Mouse (Mus musculus) testis, adult 2 months (tissue): ENCODE data around the gene Gng7. TPM values are rescaled to one million over a fixed set of nuclear protein-coding genes. Genes with fewer than 3 reads are reported as not detected.
"Not testable (repeated sequence)": the region's sequence is repeated elsewhere in the genome, so short reads cannot be mapped to it uniquely, and the experiment has no call there.

Source experiments
- H3K27ac ChIP-seq: fragments of 200-500 bp; 2 replicates; pipeline ENCODE4 v1.5.1; 2012; ENCODE audit warnings: low read depth, low read length; ENCODE audit not compliant: control insufficient read depth, insufficient read depth
- H3K27me3 ChIP-seq: fragments of 200-500 bp; 2 replicates; pipeline ENCODE4 v1.6.1; 2012; ENCODE audit warnings: mild to moderate bottlenecking, low read length, moderate library complexity; ENCODE audit not compliant: control insufficient read depth, insufficient read depth
- H3K36me3 ChIP-seq: fragments of 200-500 bp; 2 replicates; pipeline ENCODE4 v1.6.1; 2012; ENCODE audit warnings: mild to moderate bottlenecking, low read length; ENCODE audit not compliant: control insufficient read depth, insufficient read depth
- H3K4me1 ChIP-seq: fragments of 200-500 bp; 2 replicates; pipeline ENCODE4 v1.6.1; 2012; ENCODE audit warnings: low read length; ENCODE audit not compliant: control insufficient read depth, insufficient read depth
- H3K4me3 ChIP-seq: fragments of 200-500 bp; 2 replicates; pipeline ENCODE4 v1.5.1; 2012; ENCODE audit warnings: low read depth, mild to moderate bottlenecking, low read length, moderate library complexity, mixed read lengths; ENCODE audit not compliant: control insufficient read depth
- CTCF ChIP-seq: fragments of 200-500 bp; IDR thresholded peaks from 2 replicates; pipeline ENCODE4 v1.5.1; 2012; ENCODE audit warnings: low read depth, mild to moderate bottlenecking, inconsistent platforms, low read length, moderate library complexity; ENCODE audit not compliant: control insufficient read depth, insufficient read depth, insufficient replicate concordance
- POLR2A ChIP-seq: fragments of 200-500 bp; IDR thresholded peaks from 2 replicates; pipeline ENCODE4 v1.6.1; 2012; ENCODE audit warnings: low read depth, mild to moderate bottlenecking, inconsistent platforms, low read length, moderate library complexity; ENCODE audit not compliant: control insufficient read depth
- polyA plus RNA-seq: library from polyadenylated mRNA; depleted of rRNA; stranded (reverse); fragments of >200 nt; gene quantifications from 2 replicates; pipeline ENCODE4 v1.2.3, GENCODE M21; 2012; rRNA removed

The Gng7 gene
- polyA plus RNA-seq = 1.0 and 1.6 TPM in 2 replicates

- Histone ChIP-seq H3K4me1 (peaks cover 17% of the 10 kb centered on the region), H3K27me3 (no peaks in the 10 kb centered on the region), H3K36me3 (no peaks in the 10 kb centered on the region), H3K27ac (no peak within 1 kb of the TSS), H3K4me3 (peak within 1 kb of the TSS; percentile 17)
- no peak for TF ChIP-seq CTCF
- no peak; the same call in 1 of the 2 replicates for TF ChIP-seq POLR2A
Measured at GRCm38 (mm10) chr10:81014393-81015384, at the start of gene Gng7. Gene Gng7, minus strand, starts transcription at chr10:81014945.

GRCm38 (mm10) chr10:81064519-81064918, 49.8 kb upstream of the Gng7 start:
- not testable (repeated sequence) for H3K27me3 ChIP-seq, H3K36me3 ChIP-seq
- Histone ChIP-seq H3K4me1 (peaks cover 13% of the 10 kb centered on the region), H3K27ac (peak overlapping the region; percentile 49; the same call in 1 of the 2 replicates), H3K4me3 (peak overlapping the region; percentile 16; the same call in 1 of the 2 replicates)

GRCm38 (mm10) chr10:81062710-81063109, 48.0 kb upstream of the Gng7 start:
- Histone ChIP-seq H3K4me1 (peaks cover 9% of the 10 kb centered on the region), H3K27me3 (no peaks in the 10 kb centered on the region), H3K27ac (no peak overlapping the region), H3K4me3 (no peak overlapping the region), H3K36me3 (no peaks in the 10 kb centered on the region)
- TF ChIP-seq POLR2A (no peak), CTCF (no peak)

GRCm38 (mm10) chr10:81059603-81060543, 45.1 kb upstream of the Gng7 start, which contains the start of gene Sgta:
Gene Sgta, minus strand, starts transcription at chr10:81060181.
- H3K27ac ChIP-seq = peak within 1 kb of the TSS; percentile 75

GRCm38 (mm10) chr10:81058896-81059295, 44.2 kb upstream of the Gng7 start:
- Histone ChIP-seq H3K4me3 (peak overlapping the region; percentile 98), H3K27ac (no peak overlapping the region)
- TF ChIP-seq POLR2A (no peak), CTCF (no peak)

More at GRCm38 (mm10) chr10:81059603-81060543, 45.1 kb upstream of the Gng7 start, which contains the start of gene Sgta:
- H3K27me3 ChIP-seq = no peaks in the 10 kb centered on the region
- H3K4me1 ChIP-seq = peaks cover 7% of the 10 kb centered on the region
- peak within 1 kb of the TSS; percentile 98 for H3K4me3 ChIP-seq
- TF ChIP-seq POLR2A (peak; percentile 69; the same call in 1 of the 2 replicates), CTCF (0 out of 2 replicates have a peak, but pooled peaks have one; percentile 4)
- no peaks in the 10 kb centered on the region for H3K36me3 ChIP-seq

GRCm38 (mm10) chr10:81057406-81058130, 42.8 kb upstream of the Gng7 start:
- Histone ChIP-seq H3K4me1 (peaks cover 5% of the 10 kb centered on the region), H3K4me3 (no peak overlapping the region), H3K27me3 (no peaks in the 10 kb centered on the region), H3K27ac (no peak overlapping the region), H3K36me3 (no peaks in the 10 kb centered on the region)
- no peak for TF ChIP-seq POLR2A
- no peak for TF ChIP-seq CTCF

More at GRCm38 (mm10) chr10:81058896-81059295, 44.2 kb upstream of the Gng7 start:
- peaks cover 5% of the 10 kb centered on the region for H3K4me1 ChIP-seq
- no peaks in the 10 kb centered on the region for H3K36me3 ChIP-seq
- no peaks in the 10 kb centered on the region for H3K27me3 ChIP-seq

GRCm38 (mm10) chr10:81055802-81056340, 41.1 kb upstream of the Gng7 start:
- H3K4me1 ChIP-seq, H3K27me3 ChIP-seq, H3K36me3 ChIP-seq, H3K4me3 ChIP-seq, H3K27ac ChIP-seq: not testable (repeated sequence)
